Mouse (Mus musculus) erythroblast, embryonic 14.5 days (primary cell): ENCODE measurements at regions not wholly inside any gene's neighbourhood (a gene's known extent, or its start where the extent isn't known, plus 50 kb on each side); places are given as distances from the start of the nearest gene placed in this dataset.
"Not testable (repeated sequence)": the region's sequence is repeated elsewhere in the genome, so short reads cannot be mapped to it uniquely, and the experiment has no call there.

Experiments
- GATA1 ChIP-seq: IDR thresholded peaks from 2 replicates; pipeline ENCODE4 v1.6.1; 2012; ENCODE audit warnings: low read length, inconsistent platforms, mixed read lengths
- TAL1 ChIP-seq: IDR thresholded peaks from 3 replicates; pipeline ENCODE4 v1.6.1; 2012; ENCODE audit warnings: low read length, inconsistent platforms, mixed read lengths

DNA sequence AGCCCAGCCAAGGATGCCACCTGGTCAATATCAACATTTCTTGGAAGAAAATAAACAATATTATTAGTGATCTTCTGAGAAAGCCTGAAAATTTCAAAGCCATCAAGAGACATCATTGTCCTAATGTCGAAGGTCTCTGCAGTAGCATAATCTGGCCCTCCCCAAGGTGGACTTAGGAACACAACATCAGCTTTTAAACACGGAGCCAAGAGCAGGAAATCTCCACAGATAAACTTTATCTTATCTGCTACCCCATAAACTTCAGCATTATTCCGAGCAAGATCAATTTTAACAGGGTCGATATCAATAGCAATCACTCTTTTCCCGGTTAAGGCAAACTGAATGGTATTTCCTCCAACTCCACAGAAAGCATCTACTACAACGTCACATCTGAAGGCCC, 1691.2 kb upstream of the 5930422O12Rik start:
- not testable (repeated sequence) for TF ChIP-seq GATA1, TAL1
